Mouse (Mus musculus): ENCODE measurements around the gene Lemd1.

GRCm38 (mm10) chr1:132205958-132206357 is 14.7 kb downstream of the Lemd1 start:
- no peak for TF ChIP-seq TAL1 (IDR thresholded peaks at IDR 0.05; ENCODE audit: low read length)
- no peak for TF ChIP-seq GATA1 (IDR thresholded peaks at IDR 0.05; ENCODE audit: low read length)
